Mouse (Mus musculus) erythroblast, embryonic 14.5 days (primary cell): ENCODE results near the gene Ring1.

ENCODE experiments used
- GATA1 ChIP-seq: IDR thresholded peaks from 2 replicates; pipeline ENCODE4 v1.6.1; 2012; ENCODE audit warnings: low read length, inconsistent platforms, mixed read lengths
- TAL1 ChIP-seq: IDR thresholded peaks from 3 replicates; pipeline ENCODE4 v1.6.1; 2012; ENCODE audit warnings: low read length, inconsistent platforms, mixed read lengths

- TF ChIP-seq TAL1 (no peak), GATA1 (no peak)
Observed at GRCm38 (mm10) chr17:33977861-33978557, 46.5 kb downstream of the Ring1 start.
